Mouse (Mus musculus) heart, adult 2 months (tissue): ENCODE results near the gene Cmc1. TPM values are rescaled to one million over a fixed set of nuclear protein-coding genes. Genes with fewer than 3 reads are reported as not detected.

Experiments
- DNase-seq, 2 experiments: peaks; one replicate each; pipeline ENCODE4 v3.0.0; 2021
- H3K27ac ChIP-seq: fragments of 200-600 bp; 2 replicates; pipeline ENCODE4 v1.8.1; 2022
- H3K27me3 ChIP-seq: fragments of 200-500 bp; 2 replicates; pipeline ENCODE4 v1.6.1; 2012; ENCODE audit warnings: mild to moderate bottlenecking, low read length, inconsistent platforms, mixed read lengths; ENCODE audit not compliant: control insufficient read depth, insufficient read depth
- H3K36me3 ChIP-seq: fragments of 200-500 bp; 2 replicates; pipeline ENCODE4 v1.6.1; 2012; ENCODE audit warnings: low read length, inconsistent platforms; ENCODE audit not compliant: control insufficient read depth, insufficient read depth
- H3K4me1 ChIP-seq: fragments of 200-500 bp; 2 replicates; pipeline ENCODE4 v1.6.1; 2011; ENCODE audit warnings: low read length; ENCODE audit not compliant: control insufficient read depth, insufficient read depth
- H3K4me3 ChIP-seq: fragments of 200-600 bp; 2 replicates; pipeline ENCODE4 v1.8.1; 2022
- H3K79me2 ChIP-seq: fragments of 200-500 bp; replicated peaks from 2 replicates; pipeline ENCODE4 v1.6.1; 2012; ENCODE audit warnings: mild to moderate bottlenecking, inconsistent platforms, low read length, moderate library complexity, mixed read lengths; ENCODE audit not compliant: control insufficient read depth, insufficient read depth
- H3K9ac ChIP-seq: fragments of 200-500 bp; 2 replicates; pipeline ENCODE4 v1.6.1; 2012; ENCODE audit warnings: low read depth, mild to moderate bottlenecking, control low read depth, inconsistent platforms, low read length, mixed read lengths
- CTCF ChIP-seq: fragments of 200-600 bp; IDR thresholded peaks from 2 replicates; pipeline ENCODE4 v1.8.1; 2022; ENCODE audit warnings: antibody characterized with exemption, mild to moderate bottlenecking, moderate library complexity
- EP300 ChIP-seq: fragments of 200-500 bp; IDR thresholded peaks from 2 replicates; pipeline ENCODE4 v1.6.1; 2011; ENCODE audit warnings: low read depth, low read length, control low read depth; ENCODE audit not compliant: insufficient read depth
- POLR2A ChIP-seq: fragments of 200-500 bp; IDR thresholded peaks from 2 replicates; pipeline ENCODE4 v1.6.1; 2011; ENCODE audit warnings: mild to moderate bottlenecking, low read depth, low read length, control low read depth; ENCODE audit not compliant: insufficient read depth
- WGBS: fragments of 180-500 bp; shearing (Covaris S2); methylation state at CpG from one replicate; pipeline ENCODE4 v1.1.7; 2018; 5-methylcytosine and 5-hydroxymethylcytosine counted together
- intact Hi-C: fragments of 180-260 bp; cut with DNase I; formaldehyde crosslinking; loops from one replicate; pipeline ENCODE4 v1.15.1; 2025
- long read RNA-seq: library from polyadenylated mRNA; stranded (forward); transcript quantifications from one replicate; pipeline ENCODE4 v2.0.0, GENCODE M21; 2021
- polyA plus RNA-seq: library from polyadenylated mRNA; depleted of rRNA; stranded (reverse); fragments of >200 nt; gene quantifications from 2 replicates; pipeline ENCODE4 v1.2.3, GENCODE M21; 2012; rRNA removed
- total RNA-seq, 2 experiments: library from RNA; stranded (reverse); gene quantifications; 2 replicates each; pipeline ENCODE4 v1.2.3; 2021

Gene Cmc1
- 10 to 100 TPM; 23.6 to 30.4 TPM for total RNA-seq
- 4.6 and 7.3 TPM in 2 replicates for polyA plus RNA-seq
- long read RNA-seq, transcript Cmc1-201 (4 exons, 1,169 nt) = major isoform, 12 of 12 reads
- long read RNA-seq, partial matches to known transcripts = 0 of 12 reads
- long read RNA-seq, other reads (novel, unspliced or antisense) = 0 of 12 reads

- under 1% methylated on average over 58 of the region's 58 CpGs for WGBS
Observed at GRCm38 (mm10) chr9:118149407-118150402, at the start of gene Cmc1. Gene Cmc1 (minus strand): TSS chr9:118150177.

GRCm38 (mm10) chr9:118198557-118198956 is 48.6 kb upstream of the Cmc1 start:
- no peaks in the 10 kb centered on the region for H3K27me3 ChIP-seq
- no peaks in the 10 kb centered on the region for H3K4me1 ChIP-seq
- TF ChIP-seq CTCF = no peak
- no peak for TF ChIP-seq EP300
- no peak for TF ChIP-seq POLR2A
- no peaks in the 10 kb centered on the region for H3K79me2 ChIP-seq
- no peak overlapping the region for H3K4me3 ChIP-seq
- 88% methylated on average over 1 of the region's 1 CpGs for WGBS
- no peaks in the 10 kb centered on the region for H3K36me3 ChIP-seq
- intact Hi-C loops = no loop called here
- H3K9ac ChIP-seq = no peak overlapping the region
- H3K27ac ChIP-seq = no peak overlapping the region
- no peak for DNase-seq

More at GRCm38 (mm10) chr9:118149407-118150402, at the start of gene Cmc1:
- Histone ChIP-seq H3K27ac (peak within 1 kb of the TSS; percentile 70), H3K27me3 (no peaks in the 10 kb centered on the region), H3K4me3 (peak within 1 kb of the TSS; percentile 87), H3K9ac (peak within 1 kb of the TSS; percentile 82), H3K4me1 (peaks cover 2% of the 10 kb centered on the region; the same call in 1 of the 2 replicates), H3K79me2 (no peaks in the 10 kb centered on the region), H3K36me3 (no peaks in the 10 kb centered on the region; the same call in 1 of the 2 replicates)
- 0 out of 2 replicates have a peak, but pooled peaks have one; percentile 45 for TF ChIP-seq EP300
- TF ChIP-seq POLR2A = peak; percentile 68
- peak; percentile 17; the same call in 1 of the 2 replicates for TF ChIP-seq CTCF
- intact Hi-C loops = loop anchor here (2.0 to 5.0 kb wide), 2 partner anchors 109 to 338 kb away; partner anchors contain the start of gene Azi2
- DNase-seq = peak; percentile 95 to 97

GRCm38 (mm10) chr9:118196661-118197390 is 46.8 kb upstream of the Cmc1 start:
- no peaks in the 10 kb centered on the region for H3K27me3 ChIP-seq
- H3K36me3 ChIP-seq = no peaks in the 10 kb centered on the region
- H3K27ac ChIP-seq = no peak overlapping the region
- no peak overlapping the region for H3K9ac ChIP-seq
- no peak overlapping the region for H3K4me3 ChIP-seq
- no peaks in the 10 kb centered on the region for H3K79me2 ChIP-seq
- 85% methylated on average over 9 of the region's 9 CpGs for WGBS
- intact Hi-C loops = no loop called here
- TF ChIP-seq POLR2A = no peak
- TF ChIP-seq CTCF = no peak
- no peak for TF ChIP-seq EP300
- H3K4me1 ChIP-seq = no peaks in the 10 kb centered on the region
- DNase-seq = no peak

GRCm38 (mm10) chr9:118193263-118193662 is 43.3 kb upstream of the Cmc1 start:
- 86% methylated on average over 1 of the region's 1 CpGs for WGBS
- intact Hi-C loops = no loop called here

GRCm38 (mm10) chr9:118191276-118191675 is 41.3 kb upstream of the Cmc1 start:
- DNase-seq = no peak
- Histone ChIP-seq H3K79me2 (no peaks in the 10 kb centered on the region), H3K36me3 (no peaks in the 10 kb centered on the region), H3K4me3 (no peak overlapping the region), H3K27ac (no peak overlapping the region), H3K9ac (no peak overlapping the region), H3K4me1 (no peaks in the 10 kb centered on the region), H3K27me3 (no peaks in the 10 kb centered on the region)
- intact Hi-C loops = no loop called here
- no peak for TF ChIP-seq CTCF
- WGBS = 72% methylated on average over 10 of the region's 10 CpGs

More at GRCm38 (mm10) chr9:118193263-118193662, 43.3 kb upstream of the Cmc1 start:
- H3K36me3 ChIP-seq = no peaks in the 10 kb centered on the region
- DNase-seq = no peak
- no peak overlapping the region for H3K9ac ChIP-seq
- no peak for TF ChIP-seq POLR2A
- no peak for TF ChIP-seq CTCF
- no peak for TF ChIP-seq EP300
- no peaks in the 10 kb centered on the region for H3K4me1 ChIP-seq
- H3K79me2 ChIP-seq = no peaks in the 10 kb centered on the region
- no peaks in the 10 kb centered on the region for H3K27me3 ChIP-seq
- H3K4me3 ChIP-seq = no peak overlapping the region
- no peak overlapping the region for H3K27ac ChIP-seq
